Mouse (Mus musculus): ENCODE measurements around the gene Camp. TPM values are rescaled to one million over a fixed set of nuclear protein-coding genes. Genes with fewer than 3 reads are reported as not detected.

Camp gene
- total RNA-seq (2014; fragmentation: Nextera tagmentation) (not detected in 2 replicates), total RNA-seq (2017) (not detected in 2 replicates), polyA plus RNA-seq (2012) (0.12 TPM in 1 of 2 replicates, not detected in the other)

- no peak for ATAC-seq (ENCODE audit: extremely low read depth, insufficient number of reproducible peaks, low FRiP score, poor library complexity, severe bottlenecking)
Observed at GRCm38 (mm10) chr9:109849312-109849758, at the start of gene Camp. Gene Camp (minus strand): TSS chr9:109849617.

GRCm38 (mm10) chr9:109898027-109898426 is 48.6 kb upstream of the Camp start:
- Histone ChIP-seq H3K9me3 (replicated peaks) (no peaks in the 10 kb centered on the region), H3K4me3 (ENCODE audit: low read depth, low read length) (no peak overlapping the region), H3K27me3 (ENCODE audit: insufficient read depth, low read length) (no peaks in the 10 kb centered on the region), H3K4me1 (ENCODE audit: insufficient read depth, low read depth, low read length) (peaks cover 15% of the 10 kb centered on the region), H3K36me3 (replicated peaks) (peaks cover 69% of the 10 kb centered on the region)
- DNase-seq (ENCODE audit: low spot score) (no peak), ATAC-seq (ENCODE audit: extremely low read depth, insufficient number of reproducible peaks, low FRiP score, poor library complexity, severe bottlenecking) (no peak)
- TF ChIP-seq GATA1 (IDR thresholded peaks at IDR 0.05; ENCODE audit: borderline replicate concordance, low read length) (no peak), POLR2AphosphoS5 (IDR thresholded peaks at IDR 0.05; ENCODE audit: insufficient replicate concordance, low read depth, low read length) (no peak), CTCF (IDR thresholded peaks at IDR 0.05; ENCODE audit: low read depth, low read length) (no peak), TAL1 (conservative IDR thresholded peaks at IDR 0.05; ENCODE audit: low read depth, low read length) (no peak), GATA2 (IDR thresholded peaks at IDR 0.05; ENCODE audit: borderline replicate concordance, low read depth, low read length) (no peak)

More at GRCm38 (mm10) chr9:109849312-109849758, at the start of gene Camp:
- no peak within 1 kb of the TSS for H3K4me3 ChIP-seq (ENCODE audit: low read depth, low read length)
- no peaks in the 10 kb centered on the region for H3K9me3 ChIP-seq (replicated peaks)
- peaks cover 4% of the 10 kb centered on the region; the same call in 1 of the 2 replicates for H3K4me1 ChIP-seq (ENCODE audit: insufficient read depth, low read depth, low read length)
- peaks cover 1% of the 10 kb centered on the region for H3K36me3 ChIP-seq (replicated peaks)
- TF ChIP-seq GATA1 (IDR thresholded peaks at IDR 0.05; ENCODE audit: borderline replicate concordance, low read length) (no peak), CTCF (IDR thresholded peaks at IDR 0.05; ENCODE audit: low read depth, low read length) (no peak), TAL1 (conservative IDR thresholded peaks at IDR 0.05; ENCODE audit: low read depth, low read length) (no peak), GATA2 (IDR thresholded peaks at IDR 0.05; ENCODE audit: borderline replicate concordance, low read depth, low read length) (no peak), POLR2AphosphoS5 (IDR thresholded peaks at IDR 0.05; ENCODE audit: insufficient replicate concordance, low read depth, low read length) (no peak)
- no peak for DNase-seq (ENCODE audit: low spot score)
- peaks cover 10% of the 10 kb centered on the region for H3K27me3 ChIP-seq (ENCODE audit: insufficient read depth, low read length)

- Histone ChIP-seq H3K36me3 (replicated peaks) (peaks cover 85% of the 10 kb centered on the region), H3K9me3 (replicated peaks) (no peaks in the 10 kb centered on the region), H3K4me3 (ENCODE audit: low read depth, low read length) (no peak overlapping the region), H3K27me3 (ENCODE audit: insufficient read depth, low read length) (no peaks in the 10 kb centered on the region), H3K4me1 (ENCODE audit: insufficient read depth, low read depth, low read length) (peaks cover 27% of the 10 kb centered on the region)
- ATAC-seq (ENCODE audit: extremely low read depth, insufficient number of reproducible peaks, low FRiP score, poor library complexity, severe bottlenecking) (no peak), DNase-seq (ENCODE audit: low spot score) (no peak)
- TF ChIP-seq GATA2 (IDR thresholded peaks at IDR 0.05; ENCODE audit: borderline replicate concordance, low read depth, low read length) (no peak), GATA1 (IDR thresholded peaks at IDR 0.05; ENCODE audit: borderline replicate concordance, low read length) (no peak), CTCF (IDR thresholded peaks at IDR 0.05; ENCODE audit: low read depth, low read length) (no peak), POLR2AphosphoS5 (IDR thresholded peaks at IDR 0.05; ENCODE audit: insufficient replicate concordance, low read depth, low read length) (no peak), TAL1 (conservative IDR thresholded peaks at IDR 0.05; ENCODE audit: low read depth, low read length) (no peak)
Observed at GRCm38 (mm10) chr9:109896253-109897150, 47.1 kb upstream of the Camp start.

- Histone ChIP-seq H3K9me3 (replicated peaks) (no peaks in the 10 kb centered on the region), H3K36me3 (replicated peaks) (peaks cover 91% of the 10 kb centered on the region), H3K4me3 (ENCODE audit: low read depth, low read length) (no peak overlapping the region), H3K27me3 (ENCODE audit: insufficient read depth, low read length) (no peaks in the 10 kb centered on the region), H3K4me1 (ENCODE audit: insufficient read depth, low read depth, low read length) (peaks cover 29% of the 10 kb centered on the region)
- ATAC-seq (ENCODE audit: extremely low read depth, insufficient number of reproducible peaks, low FRiP score, poor library complexity, severe bottlenecking): no peak
- DNase-seq (ENCODE audit: low spot score): no peak
- TF ChIP-seq GATA1 (IDR thresholded peaks at IDR 0.05; ENCODE audit: borderline replicate concordance, low read length) (no peak), CTCF (IDR thresholded peaks at IDR 0.05; ENCODE audit: low read depth, low read length) (no peak), TAL1 (conservative IDR thresholded peaks at IDR 0.05; ENCODE audit: low read depth, low read length) (no peak), GATA2 (IDR thresholded peaks at IDR 0.05; ENCODE audit: borderline replicate concordance, low read depth, low read length) (no peak), POLR2AphosphoS5 (IDR thresholded peaks at IDR 0.05; ENCODE audit: insufficient replicate concordance, low read depth, low read length) (no peak)
Observed at GRCm38 (mm10) chr9:109895593-109895992, 46.2 kb upstream of the Camp start.

- no peak overlapping the region for H3K4me3 ChIP-seq (ENCODE audit: low read depth, low read length)
- H3K27me3 ChIP-seq (ENCODE audit: insufficient read depth, low read length): no peaks in the 10 kb centered on the region
- DNase-seq (ENCODE audit: low spot score) (peak; percentile 58), ATAC-seq (ENCODE audit: extremely low read depth, insufficient number of reproducible peaks, low FRiP score, poor library complexity, severe bottlenecking) (peak; percentile 47; the same call in 1 of the 2 replicates)
- H3K4me1 ChIP-seq (ENCODE audit: insufficient read depth, low read depth, low read length): peaks cover 29% of the 10 kb centered on the region
- H3K9me3 ChIP-seq (replicated peaks): no peaks in the 10 kb centered on the region
- peaks cover 95% of the 10 kb centered on the region for H3K36me3 ChIP-seq (replicated peaks)
- peak; percentile 34; the same call in 1 of the 2 replicates for TF ChIP-seq POLR2AphosphoS5 (IDR thresholded peaks at IDR 0.05; ENCODE audit: insufficient replicate concordance, low read depth, low read length)
- no peak for TF ChIP-seq TAL1 (conservative IDR thresholded peaks at IDR 0.05; ENCODE audit: low read depth, low read length)
Observed at GRCm38 (mm10) chr9:109894413-109895090, 45.1 kb upstream of the Camp start.
